Mouse (Mus musculus): ENCODE data around the gene Gm28042.

DNA sequence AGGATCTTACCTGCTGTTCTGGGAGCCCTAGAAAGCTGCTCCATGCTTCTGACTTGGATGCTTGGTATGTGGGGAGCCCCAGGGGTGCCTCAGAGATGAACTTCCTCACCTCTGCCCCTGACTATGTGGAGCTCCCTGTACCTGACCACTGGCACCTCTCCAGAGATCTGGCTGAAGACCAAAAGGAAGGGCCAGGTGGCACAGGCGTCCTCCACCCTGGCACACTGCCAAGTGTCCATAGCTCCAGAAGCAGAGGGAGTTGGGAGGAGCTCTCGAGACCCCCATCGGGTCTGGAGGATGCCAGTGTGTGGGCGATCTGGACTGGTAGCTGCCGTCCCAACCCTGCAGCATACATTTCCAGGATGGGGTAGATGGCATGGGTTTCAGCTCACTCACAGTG, 6.4 kb downstream of the Gm28042 start:
- no peak for TF ChIP-seq CTCF (IDR thresholded peaks at IDR 0.05; ENCODE audit: extremely low read depth, insufficient read length, insufficient replicate concordance, low read depth, low read length)
- no peak for TF ChIP-seq POLR2A (IDR thresholded peaks at IDR 0.05; ENCODE audit: low read depth, low read length)

Measured in small intestine, adult 2 months (tissue).